Comparison of ENCODE assay signal across 8 mouse cellular contexts in the genomic region with DNA sequence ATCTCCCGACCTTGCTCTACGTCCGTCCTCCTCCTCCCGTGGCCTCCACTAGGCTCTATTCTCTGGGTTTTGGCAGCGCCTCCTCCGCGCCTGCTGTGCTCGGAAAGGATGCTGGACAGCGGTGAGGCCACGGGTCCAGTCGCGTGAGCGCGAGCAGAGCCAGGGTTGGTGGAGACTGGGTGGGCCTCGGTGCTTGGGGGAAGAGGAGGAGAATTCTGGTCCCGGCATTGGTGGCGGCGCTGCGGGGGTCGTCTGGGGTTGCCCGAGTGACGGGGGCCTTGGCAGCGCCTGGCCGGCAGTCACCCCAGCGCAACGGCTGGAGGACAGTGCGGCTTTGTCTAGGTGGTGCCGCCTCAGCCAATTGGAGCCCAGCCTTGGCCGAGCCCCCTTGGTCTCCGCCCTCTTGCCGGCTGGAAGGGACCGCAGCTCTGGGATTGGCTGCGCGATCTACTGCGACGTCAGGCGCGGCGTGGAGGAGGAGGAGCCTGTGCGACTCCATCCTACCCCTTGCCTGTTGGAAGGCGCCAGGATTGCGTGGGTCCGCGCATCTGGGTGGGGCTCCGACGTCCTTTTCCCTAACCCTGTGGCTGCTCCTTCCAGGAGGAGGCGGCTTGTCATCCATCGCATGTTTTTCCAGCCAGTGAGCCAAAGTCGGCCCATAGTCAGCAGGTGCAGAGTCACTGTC. TPM values are rescaled to one million over a fixed set of nuclear protein-coding genes. Genes with fewer than 3 reads are reported as not detected.
DNase-seq lines count a peak whose midpoint lies in the region; ATAC-seq lines count a peak whose summit lies in the region.

No protein-coding gene starts in this region.

- peak; percentile 78 for ATAC-seq in megakaryocyte, adult 5-6 weeks (ENCODE audit: poor library complexity, severe bottlenecking)

- intact Hi-C loops in gastrocnemius, postnatal 14 days (cut with DNase I; ENCODE audit: low total_unique reads), result no loop called here

- DNase-seq in adrenal gland, adult 2 months, result peak; percentile 95
- DNase-seq in embryo, embryonic 11 days, result peak; percentile 96
- peak; percentile 88 for DNase-seq in gastrocnemius, postnatal 14 days
- DNase-seq in induced T-regulatory cell, adult 2 months (ENCODE audit: low read depth), result peak; percentile 93
- DNase-seq in left cerebral cortex, adult 8-10 months (ENCODE audit: low spot score in 2 of 2), result peak; percentile 90 to 98
- peak; percentile 97 for DNase-seq in right cerebral cortex, adult 2 months (ENCODE audit: low spot score in 2 of 2)
- DNase-seq in urinary bladder, postnatal 10 days (ENCODE audit: low spot score), result peak; percentile 69

RNA-seq across cellular contexts. Expression of gene Bdh1, which starts 7.5 kb away (rescaled TPM):
- 10 to 100 TPM in 1 of 2 experiments, 1 to 10 TPM in 1; 4.1 to 21.7 TPM for total RNA-seq in adrenal gland, adult 2 months (2021)
- polyA plus RNA-seq in adrenal gland, adult 2 months (2012; rRNA removed), result 2.4 and 2.9 TPM in 2 replicates
- total RNA-seq in gastrocnemius, postnatal 14 days (2021), result under 1 TPM; 0.29 to 0.57 TPM
- total RNA-seq in left cerebral cortex, adult 8-10 months (2022), result 100 to 1,000 TPM in 1 of 4 experiments, 10 to 100 TPM in 3; 97.0 to 119 (median 97.8) TPM
- total RNA-seq in megakaryocyte, adult 5-6 weeks (2015), result 0.16 and 0.56 TPM in 2 replicates
- 1.5 and 3.2 TPM in 2 replicates for total RNA-seq in megakaryocyte, adult 5-6 weeks (2017)

Comparison
In these comparisons a context has a peak if more than half of its experiments do, and no peak if none do; other contexts are left out.
1. Peak in every context shown above with its lines: DNase-seq and ATAC-seq.
2. RNA of gene Bdh1, which starts 7.5 kb away (total RNA-seq): 97.0 to 119 TPM in left cerebral cortex, adult 8-10 months; 4.1 to 21.7 TPM in adrenal gland, adult 2 months, 0.16 to 3.2 TPM in megakaryocyte, adult 5-6 weeks and 0.29 to 0.57 TPM in gastrocnemius, postnatal 14 days; every median in the first group is over 4 times any median in the second.